Mouse (Mus musculus) gastrocnemius, adult 8-10 months (tissue): Measurements from ENCODE around the gene Gne. TPM values are rescaled to one million over a fixed set of nuclear protein-coding genes. Genes with fewer than 3 reads are reported as not detected.

Experiments
- total RNA-seq, 4 experiments: library from RNA; stranded (reverse); gene quantifications; 2 replicates each; pipeline ENCODE4 v1.2.4; 2022

The Gne gene
- total RNA-seq, 4 experiments from 2014 or later = 10.4 to 15.0 (median 11.0) TPM

Other genes starting within 250 kb of the Gne start
- not detected for gene Olfr157, start 244.0 kb downstream of the Gne start, total RNA-seq
- not detected for gene Olfr155, start 232.6 kb downstream of the Gne start, total RNA-seq
- 1 to 10 TPM; 1.4 to 2.4 (median 2.0) TPM for gene Reck, start 208.6 kb downstream of the Gne start, total RNA-seq
- gene Glipr2, start 126.8 kb downstream of the Gne start, total RNA-seq = 1 to 10 TPM in 2 of 4 experiments, under 1 TPM in 2; 0.58 to 1.8 (median 1.1) TPM
- not detected for gene Ccin, start 100.7 kb downstream of the Gne start, total RNA-seq
- 10 to 100 TPM; 41.3 to 51.1 (median 46.3) TPM for gene Clta, start 79.7 kb downstream of the Gne start, total RNA-seq
- gene Rnf38, start 149.6 kb upstream of the Gne start, total RNA-seq = 10 to 100 TPM; 10.5 to 12.9 (median 11.5) TPM
- gene Melk, start 216.7 kb upstream of the Gne start, total RNA-seq = not detected